Mouse (Mus musculus) brain, embryonic 14.5 days (tissue): ENCODE measurements around the gene Kcnmb2.

Source experiments
- CTCF ChIP-seq: fragments of 200-500 bp; IDR thresholded peaks from 2 replicates; pipeline ENCODE4 v1.5.1; 2012; ENCODE audit warnings: inconsistent platforms, mild to moderate bottlenecking, moderate library complexity, borderline replicate concordance; ENCODE audit not compliant: insufficient read depth, insufficient read length; ENCODE audit errors: extremely low read depth
- POLR2A ChIP-seq: fragments of 200-500 bp; IDR thresholded peaks from 2 replicates; pipeline ENCODE4 v1.6.1; 2012; ENCODE audit warnings: mild to moderate bottlenecking, inconsistent platforms, borderline replicate concordance; ENCODE audit not compliant: poor library complexity, insufficient read depth, insufficient read length, severe bottlenecking; ENCODE audit errors: extremely low read depth

DNA sequence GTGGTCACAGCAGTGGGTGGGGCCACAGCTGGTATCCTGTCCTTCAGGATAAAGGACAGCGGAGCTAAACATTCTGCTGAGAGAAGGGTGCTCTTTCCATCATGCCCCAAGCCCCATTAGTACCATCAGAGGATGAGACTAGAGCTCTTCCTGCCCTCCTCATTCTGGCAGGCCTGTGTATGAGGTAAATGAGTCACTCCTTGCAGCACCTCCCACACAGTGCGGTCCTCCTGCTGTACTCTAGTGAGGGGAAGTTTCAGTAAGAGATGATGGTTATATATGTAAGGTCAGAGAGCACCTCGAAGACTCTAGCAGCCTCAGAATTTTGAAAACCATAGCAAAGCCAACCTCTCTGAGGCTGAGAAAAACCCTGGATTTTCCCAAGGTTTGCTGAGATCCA is 30.8 kb upstream of the Kcnmb2 start:
- TF ChIP-seq POLR2A (no peak), CTCF (no peak)
